ENCODE assay signal across 10 mouse cellular contexts in the genomic region with DNA sequence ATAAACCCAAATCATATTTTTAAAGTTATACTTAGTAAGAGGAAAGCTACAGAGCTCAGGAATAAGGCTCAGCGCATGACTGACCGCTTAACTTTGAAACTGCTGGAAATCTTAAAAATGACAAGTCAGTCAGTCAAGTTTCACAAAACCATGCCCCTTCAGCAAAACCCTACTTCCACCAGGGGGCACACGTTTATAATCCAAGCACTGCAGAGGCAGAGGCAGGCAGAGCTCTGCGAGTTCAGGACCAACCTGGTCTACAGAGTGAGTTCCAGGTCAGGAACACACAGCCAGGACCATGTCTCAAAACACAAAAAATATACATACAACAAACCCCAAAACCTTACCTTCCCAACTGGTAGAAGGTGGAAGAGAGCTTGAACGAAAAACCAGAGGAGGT. TPM values are rescaled to one million over a fixed set of nuclear protein-coding genes. Genes with fewer than 3 reads are reported as not detected.
DNase-seq lines count a peak whose midpoint lies in the region; TF ChIP-seq lines count a peak whose summit lies in the region.
"Had no signal": no experiment of that assay in that cellular context is flagged by ENCODE, and none has a peak within 500 bp of the region (broad histone marks: within the 10 kb centered on the region; RNA-seq: fewer than 3 reads in every experiment).

No protein-coding gene starts in this region.

- TF ChIP-seq CTCF in left cerebral cortex, adult 2 months (IDR thresholded peaks at IDR 0.05) = peak; percentile 18

- H3K27me3 ChIP-seq in embryonic facial prominence, embryonic 10.5 days (replicated peaks; ENCODE audit: low read depth, poor library complexity, severe bottlenecking) = no peaks in the 10 kb centered on the region
- H3K27me3 ChIP-seq: embryonic facial prominence, embryonic 12.5 days; megakaryocyte, embryonic 14.5 days had no signal

- no peaks in the 10 kb centered on the region for H3K9me3 ChIP-seq in embryonic facial prominence, embryonic 10.5 days
- H3K9me3 ChIP-seq: embryonic facial prominence, embryonic 12.5 days; megakaryocyte, embryonic 14.5 days had no signal

- peaks cover 100% of the 10 kb centered on the region for H3K36me3 ChIP-seq in embryonic facial prominence, embryonic 10.5 days (replicated peaks)

- WGBS in embryonic facial prominence, embryonic 10.5 days = 91% methylated on average over 5 of the region's 5 CpGs

- no peak overlapping the region for H3K4me3 ChIP-seq in left cerebral cortex, adult 2 months
- H3K4me3 ChIP-seq in embryonic facial prominence, embryonic 10.5 days = no peak overlapping the region
- H3K4me3 ChIP-seq: embryonic facial prominence, embryonic 12.5 days; megakaryocyte, embryonic 14.5 days had no signal

- no peak overlapping the region for H3K27ac ChIP-seq in left cerebral cortex, adult 2 months
- no peak overlapping the region for H3K27ac ChIP-seq in embryonic facial prominence, embryonic 10.5 days (replicated peaks)
- H3K27ac ChIP-seq: embryonic facial prominence, embryonic 12.5 days had no signal

- intact Hi-C loops in left cerebral cortex, adult 2 months (cut with DNase I) = no loop called here
- intact Hi-C loops in left cerebral cortex, postnatal 10 days (cut with DNase I) = no loop called here

- DNase-seq in left cerebral cortex, adult 2 months (ENCODE audit: extremely low spot score in 1 of 2, low spot score in 2 of 2) = no peak
- no peak for DNase-seq in left cerebral cortex, postnatal 10 days (ENCODE audit: extremely low spot score in 1 of 2, low spot score in 2 of 2)
- DNase-seq in R1 (ENCODE audit: low read depth, low spot score) (peak; percentile 81), adipocyte (ENCODE audit: low spot score) (no peak)
- DNase-seq in lung, postnatal 36 days = peak; percentile 67
- peak; percentile 71 for DNase-seq in thymus, postnatal 36 days
- no peak for DNase-seq in embryonic facial prominence, embryonic 10.5 days (ENCODE audit: low spot score)
- no peak for DNase-seq in left cerebral cortex, adult 9 months (ENCODE audit: low spot score in 2 of 2)

- no peaks in the 10 kb centered on the region for H3K4me1 ChIP-seq in embryonic facial prominence, embryonic 10.5 days
- H3K4me1 ChIP-seq: embryonic facial prominence, embryonic 12.5 days had no signal

RNA-seq across cellular contexts. Expression of gene Lbr, which starts 14.5 kb away (rescaled TPM):
- 10 to 100 TPM; 12.6 to 15.9 TPM for total RNA-seq in left cerebral cortex, adult 2 months (2021)
- total RNA-seq in left cerebral cortex, postnatal 10 days (2021) = 10 to 100 TPM; 12.1 to 14.0 TPM
- 158 and 172 TPM in 2 replicates for polyA plus RNA-seq in embryonic facial prominence, embryonic 10.5 days (2016; fragmentation: Nextera tagmentation; extraction: Ambion mirVana)

Comparison
In these comparisons a context has a peak if more than half of its experiments do, and no peak if none do; other contexts are left out.
1. DNase-seq: peak in R1 (single experiment), lung, postnatal 36 days (single experiment) and thymus, postnatal 36 days (2 of 2); none in left cerebral cortex, adult 2 months (0 of 2), left cerebral cortex, postnatal 10 days (0 of 2), embryonic facial prominence, embryonic 10.5 days (single experiment), left cerebral cortex, adult 9 months (0 of 2) and adipocyte (single experiment).